Mouse (Mus musculus): Measurements from ENCODE around the gene Ccdc134.

Gene Ccdc134

GRCm38 (mm10) chr15:82169671-82170070 lies 41.9 kb downstream of the Ccdc134 start:
- no peak for DNase-seq (ENCODE audit: inconsistent ontology term)

DNA sequence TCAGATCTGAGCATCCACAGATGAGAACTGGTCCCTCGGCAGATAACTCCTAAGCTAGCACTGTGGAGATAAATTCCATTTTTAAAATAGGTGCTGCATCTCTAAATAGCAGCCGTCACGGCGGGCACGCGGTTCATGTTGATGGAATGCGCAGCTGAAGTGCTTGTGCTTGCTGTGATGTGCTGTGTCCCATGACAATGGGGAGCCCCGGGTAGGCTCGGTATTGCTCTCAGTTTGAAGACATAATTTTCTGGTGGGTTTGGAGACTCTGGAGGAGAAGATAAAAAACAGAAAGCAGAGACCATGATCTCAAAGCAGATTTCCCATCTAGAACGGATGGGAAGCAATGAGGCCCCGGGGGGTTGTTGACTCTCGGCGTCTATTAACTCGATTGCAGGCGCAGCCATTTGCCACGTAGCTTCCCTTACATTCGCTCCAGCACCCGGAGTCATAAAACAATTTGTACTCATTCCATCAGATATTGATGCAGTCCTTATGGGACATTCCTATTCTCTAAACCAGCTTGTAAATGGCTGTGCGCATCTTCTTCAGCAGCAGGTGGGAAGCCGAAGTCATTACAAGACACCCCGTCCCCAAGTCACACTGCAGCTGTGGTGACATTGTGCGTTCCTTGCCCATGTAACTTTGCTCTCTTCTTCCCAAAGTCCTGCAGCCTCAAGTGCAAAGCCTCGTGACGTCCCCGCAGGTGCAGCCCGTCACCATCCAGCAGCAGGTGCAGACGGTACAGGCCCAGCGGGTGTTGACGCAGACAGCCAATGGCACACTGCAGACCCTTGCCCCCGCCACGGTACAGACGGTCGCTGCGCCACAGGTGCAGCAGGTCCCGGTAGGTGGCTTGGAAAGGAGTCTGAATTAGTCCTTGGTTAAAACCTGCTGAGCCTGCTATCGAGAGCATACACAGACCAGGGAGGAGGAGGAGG lies 43.0 kb downstream of the Ccdc134 start:
- DNase-seq (ENCODE audit: inconsistent ontology term) = no peak

DNA sequence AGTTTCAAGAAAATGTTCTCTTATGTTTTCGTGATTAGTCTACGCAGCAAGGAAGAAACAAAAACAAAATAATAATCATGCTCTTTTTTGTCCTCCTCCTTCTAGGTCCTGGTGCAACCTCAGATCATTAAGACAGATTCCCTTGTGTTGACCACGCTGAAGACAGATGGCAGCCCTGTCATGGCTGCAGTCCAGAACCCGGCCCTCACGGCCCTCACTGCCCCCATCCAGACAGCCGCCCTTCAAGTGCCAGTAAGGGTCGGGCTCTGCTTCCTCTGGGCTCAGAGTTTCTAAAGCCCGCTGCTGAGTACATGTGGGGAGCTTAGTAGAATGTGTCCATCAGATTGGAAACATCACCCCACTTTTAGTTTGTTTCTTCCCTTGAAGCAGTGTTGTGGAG lies 44.9 kb downstream of the Ccdc134 start:
- no peak for DNase-seq (ENCODE audit: inconsistent ontology term)

DNA sequence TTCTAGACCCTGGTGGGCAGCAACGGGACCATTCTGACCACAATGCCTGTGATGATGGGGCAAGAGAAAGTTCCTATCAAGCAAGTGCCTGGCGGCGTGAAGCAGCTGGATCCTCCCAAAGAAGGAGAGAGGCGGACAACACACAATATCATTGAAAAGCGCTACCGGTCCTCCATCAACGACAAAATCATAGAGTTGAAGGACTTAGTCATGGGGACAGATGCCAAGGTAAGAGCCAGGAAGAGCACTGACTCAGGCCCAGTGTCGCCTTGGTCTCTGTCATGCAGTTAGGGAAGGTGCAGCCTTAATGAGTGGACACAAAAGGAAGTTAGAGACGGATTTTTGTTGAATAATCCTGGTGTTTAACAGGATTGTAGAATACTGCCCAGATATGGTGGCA lies 47.4 kb downstream of the Ccdc134 start:
- no peak for DNase-seq (ENCODE audit: inconsistent ontology term)

- no peak for DNase-seq (ENCODE audit: inconsistent ontology term)
Measured at GRCm38 (mm10) chr15:82177743-82178290, 50.1 kb downstream of the Ccdc134 start.

DNA sequence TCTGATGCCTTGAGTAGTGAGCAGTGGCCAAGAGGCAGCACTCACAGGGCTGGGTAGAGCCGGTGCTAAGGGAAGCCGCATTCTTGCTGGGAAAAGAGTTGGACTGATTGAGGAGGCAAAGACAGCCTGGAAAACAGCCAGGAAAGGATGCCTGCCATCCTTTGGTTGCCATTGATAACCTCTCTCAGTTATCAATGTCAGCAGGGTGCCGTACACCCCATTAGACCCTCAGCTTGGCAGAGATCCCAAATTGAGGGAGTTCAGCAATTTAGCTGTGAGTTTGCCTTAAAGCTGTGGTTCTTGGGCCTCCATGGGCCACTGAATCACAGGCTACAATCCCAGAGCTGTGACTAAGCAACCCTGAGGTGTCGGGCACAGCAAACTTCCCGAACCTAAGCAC lies 53.4 kb downstream of the Ccdc134 start:
- peak; percentile 76 for DNase-seq (ENCODE audit: inconsistent ontology term)

GRCm38 (mm10) chr15:82182311-82182710 lies 54.6 kb downstream of the Ccdc134 start:
- no peak for DNase-seq (ENCODE audit: inconsistent ontology term)

DNA sequence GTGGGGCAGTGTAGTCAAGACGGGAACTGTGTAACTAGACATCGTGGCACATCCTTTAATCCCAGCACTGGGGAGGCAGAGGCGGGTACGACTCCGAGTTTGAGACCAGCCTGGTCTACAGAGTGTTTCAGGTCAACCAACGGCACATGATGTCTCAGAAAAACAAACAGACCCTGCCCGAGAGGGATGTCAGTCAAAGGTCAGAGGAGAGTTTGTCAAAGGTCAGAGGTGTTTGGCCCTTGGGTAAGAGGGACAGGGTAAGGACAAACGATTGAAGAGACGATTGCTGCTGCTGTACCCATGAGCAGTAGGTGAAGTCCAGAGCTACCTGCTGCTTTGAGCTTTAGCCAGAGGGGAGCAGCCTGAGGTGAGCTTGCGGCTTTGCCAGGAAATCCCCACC lies 55.9 kb downstream of the Ccdc134 start:
- DNase-seq (ENCODE audit: inconsistent ontology term) = no peak

GRCm38 (mm10) chr15:82184183-82184582 lies 56.5 kb downstream of the Ccdc134 start:
- no peak for DNase-seq (ENCODE audit: inconsistent ontology term)

- no peak for DNase-seq (ENCODE audit: inconsistent ontology term)
Measured at GRCm38 (mm10) chr15:82184656-82185055, 56.9 kb downstream of the Ccdc134 start.

- no peak for DNase-seq (ENCODE audit: inconsistent ontology term)
Measured at GRCm38 (mm10) chr15:82185062-82185783, 57.5 kb downstream of the Ccdc134 start.

DNA sequence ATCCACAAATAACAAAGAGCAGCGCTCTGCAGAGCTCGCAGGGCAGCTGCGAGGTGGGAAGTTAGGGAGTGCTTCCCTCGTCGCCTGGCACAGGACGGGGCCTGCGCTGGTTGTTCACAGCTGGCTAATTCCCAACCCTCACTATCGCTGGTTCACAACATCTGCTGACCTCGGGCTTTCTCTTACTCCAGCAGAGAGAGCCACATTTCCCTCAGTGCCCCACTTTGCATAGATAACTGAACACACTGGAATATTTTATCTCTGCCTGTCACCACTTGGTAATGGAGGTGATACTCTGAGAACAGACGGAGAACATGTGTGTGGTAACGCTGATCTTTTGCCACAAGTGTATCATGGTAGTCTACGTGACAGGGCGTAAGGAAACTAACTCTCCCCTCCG lies 58.4 kb downstream of the Ccdc134 start:
- DNase-seq (ENCODE audit: inconsistent ontology term) = no peak

DNA sequence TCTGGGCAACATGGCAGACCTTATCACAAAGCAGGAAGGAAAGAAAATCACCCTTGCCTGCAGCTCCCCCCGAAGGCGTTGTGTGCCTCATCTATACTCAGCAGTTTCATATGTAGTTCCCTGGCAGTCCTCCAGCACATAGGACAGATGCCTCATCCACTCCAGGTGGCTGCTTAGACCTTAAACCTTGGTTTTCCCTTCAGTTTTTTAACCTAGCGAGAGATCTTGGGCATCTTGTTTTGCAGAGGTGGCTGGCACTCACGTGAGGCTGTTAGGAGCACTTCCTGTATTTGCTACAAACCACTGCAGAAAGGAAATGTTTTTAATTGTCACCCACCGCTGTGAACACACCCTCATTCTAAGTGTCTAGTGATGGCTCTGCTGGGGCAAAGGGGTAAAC lies 59.2 kb downstream of the Ccdc134 start:
- no peak for DNase-seq (ENCODE audit: inconsistent ontology term)

DNA sequence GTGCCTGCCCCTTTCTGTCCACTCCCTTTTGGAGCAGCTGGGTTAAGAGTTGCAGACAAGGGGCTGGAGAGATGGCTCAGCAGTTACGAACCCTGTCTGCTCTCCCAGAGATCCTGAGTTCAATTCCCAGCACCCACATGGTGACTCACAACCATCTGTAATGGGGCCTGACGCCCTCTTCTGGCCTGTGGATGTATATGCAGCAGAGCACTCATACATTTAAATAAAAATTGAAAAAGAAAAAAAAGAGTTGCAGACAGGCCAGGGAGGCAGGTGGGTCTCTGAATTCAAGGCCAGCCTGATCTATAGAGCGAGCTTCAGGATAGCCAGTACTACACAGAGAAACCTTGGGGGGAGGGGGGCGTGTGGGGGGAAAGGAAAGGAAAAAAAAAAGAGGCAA lies 59.7 kb downstream of the Ccdc134 start:
- DNase-seq (ENCODE audit: inconsistent ontology term) = no peak

GRCm38 (mm10) chr15:82187924-82188323 lies 60.2 kb downstream of the Ccdc134 start:
- no peak for DNase-seq (ENCODE audit: inconsistent ontology term)

DNA sequence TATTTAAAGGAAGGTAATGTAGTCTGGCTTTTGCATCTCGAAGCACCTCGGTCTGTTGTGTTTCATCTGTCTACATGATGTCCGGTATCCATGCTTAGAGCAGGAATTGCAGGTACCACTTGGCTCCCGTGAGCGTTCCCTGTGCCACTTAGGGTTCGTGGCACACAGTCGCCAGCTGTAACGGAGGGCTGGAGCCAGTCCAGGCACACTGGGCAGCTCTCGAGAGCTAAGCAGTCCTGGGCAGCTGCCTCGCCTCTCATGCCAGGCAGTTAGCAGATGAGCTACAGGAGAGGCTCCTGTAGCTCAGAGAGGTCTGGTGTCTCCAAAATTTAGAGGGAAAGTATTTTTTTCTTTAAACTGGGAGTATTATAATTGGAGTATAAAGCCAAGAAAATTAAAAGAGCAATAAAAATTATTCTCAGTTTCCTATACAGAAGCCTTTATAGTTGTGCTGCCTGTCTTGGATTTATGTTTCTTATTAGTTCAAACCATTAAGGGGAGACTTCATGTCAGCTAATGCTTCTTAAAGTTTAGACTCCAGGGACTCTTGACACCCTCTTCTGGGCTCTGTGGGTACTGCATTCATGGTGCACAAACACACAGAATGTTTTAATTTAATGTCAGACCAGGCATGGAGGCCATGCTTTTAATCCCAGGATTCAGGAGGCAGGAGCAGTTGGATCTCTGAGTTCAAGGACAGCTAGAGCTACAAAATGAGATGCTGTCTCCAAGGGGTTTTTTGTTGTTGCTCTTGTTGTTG lies 60.9 kb downstream of the Ccdc134 start:
- DNase-seq (ENCODE audit: inconsistent ontology term) = no peak
